Mouse (Mus musculus) intestine, embryonic 14.5 days (tissue): ENCODE data around the gene Tmem233. TPM values are rescaled to one million over a fixed set of nuclear protein-coding genes. Genes with fewer than 3 reads are reported as not detected.
A peak's percentile ranks its signal among the peaks of the same experiment; 100 is the strongest.

Source experiments
- ATAC-seq: fragments of 200-750 bp; cut with Nextera tagmentation; replicated peaks from 2 replicates; pipeline ENCODE4 v1.8.0; 2017; ENCODE audit warnings: low read depth, moderate number of reproducible peaks, moderate TSS enrichment, moderate library complexity; ENCODE audit not compliant: low FRiP score, low TSS enrichment
- DNase-seq: peaks from one replicate; pipeline ENCODE4 v3.0.0-alpha.2; 2018; ENCODE audit warnings: low spot score
- H3K27ac ChIP-seq: fragments of 300-500 bp; sonication (generic); 2 replicates; pipeline ENCODE4 v1.5.1; 2014; ENCODE audit warnings: low read depth, mild to moderate bottlenecking, control low read depth
- H3K27me3 ChIP-seq: fragments of 300-500 bp; sonication (generic); replicated peaks from 2 replicates; pipeline ENCODE4 v1.6.1; 2014; ENCODE audit warnings: low read length, control low read depth; ENCODE audit not compliant: control insufficient read depth, insufficient read depth
- H3K36me3 ChIP-seq: fragments of 300-500 bp; sonication (generic); 2 replicates; pipeline ENCODE4 v1.6.1; 2014; ENCODE audit warnings: low read length, control low read depth; ENCODE audit not compliant: control insufficient read depth, insufficient read depth
- H3K4me1 ChIP-seq: fragments of 300-500 bp; sonication (generic); replicated peaks from 2 replicates; pipeline ENCODE4 v1.6.1; 2014; ENCODE audit warnings: low read length, control low read depth, mixed read lengths; ENCODE audit not compliant: control insufficient read depth, insufficient read depth
- H3K4me2 ChIP-seq: fragments of 300-500 bp; sonication (generic); 2 replicates; pipeline ENCODE4 v1.6.1; 2014; ENCODE audit warnings: low read length
- H3K4me3 ChIP-seq: fragments of 300-500 bp; sonication (generic); 2 replicates; pipeline ENCODE4 v1.5.1; 2014; ENCODE audit warnings: low read depth, low read length, control low read depth, mixed read lengths
- H3K9ac ChIP-seq: fragments of 300-500 bp; sonication (generic); 2 replicates; pipeline ENCODE4 v1.6.1; 2014; ENCODE audit warnings: mild to moderate bottlenecking, low read length
- H3K9me3 ChIP-seq: fragments of 300-500 bp; sonication (generic); 2 replicates; pipeline ENCODE4 v1.6.1; 2016; ENCODE audit warnings: low read length, control low read depth; ENCODE audit not compliant: control insufficient read depth
- WGBS: fragments of 180-500 bp; shearing (Covaris S2); extraction: QIAGEN DNeasy Blood & Tissue Kit; methylation state at CpG from one replicate; pipeline ENCODE4 v1.1.7; 2014; 5-methylcytosine and 5-hydroxymethylcytosine counted together
- polyA plus RNA-seq: library from polyadenylated mRNA; unstranded; fragments of >200 nt; fragmentation: Nextera tagmentation; extraction: Ambion mirVana; gene quantifications from 2 replicates; pipeline ENCODE4 v1.2.1, GENCODE M21; 2014

Gene Tmem233
- polyA plus RNA-seq, 1 experiment from 2014 or later: not detected

GRCm38 (mm10) chr5:116023821-116024284, 59.2 kb downstream of the Tmem233 start:
- Histone ChIP-seq H3K4me2 (peak overlapping the region; percentile 78), H3K9ac (peak overlapping the region; percentile 76), H3K27me3 (no peaks in the 10 kb centered on the region), H3K4me1 (peaks cover 11% of the 10 kb centered on the region), H3K9me3 (no peaks in the 10 kb centered on the region), H3K27ac (peak overlapping the region; percentile 80), H3K4me3 (peak overlapping the region; percentile 85), H3K36me3 (peaks cover 35% of the 10 kb centered on the region)
- peak; percentile 68; the same call in 1 of the 2 replicates for ATAC-seq
- under 1% methylated on average over 28 of the region's 28 CpGs for WGBS
- no peak for DNase-seq

DNA sequence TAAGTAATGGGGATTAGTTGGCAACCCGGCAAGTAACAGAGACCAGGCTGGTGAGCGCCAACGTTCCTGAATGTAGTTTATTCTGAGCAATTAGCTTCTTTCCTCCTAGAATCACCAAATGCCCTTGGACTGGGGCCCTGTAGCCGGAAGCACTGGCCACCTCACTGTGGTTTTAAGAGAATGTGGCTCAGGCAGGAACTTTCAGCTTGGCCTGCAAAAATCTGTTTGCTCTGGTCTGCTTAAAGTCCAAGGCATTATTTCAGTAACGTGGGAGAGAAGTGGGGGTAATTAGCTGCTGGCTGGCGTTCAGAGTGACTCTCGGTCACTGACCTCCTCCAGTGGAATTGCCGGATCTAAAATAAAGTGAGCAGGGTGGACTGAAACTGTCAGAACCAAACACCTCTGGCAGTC, 59.8 kb downstream of the Tmem233 start:
- WGBS: 26% methylated on average over 8 of the region's 8 CpGs
- no peak for ATAC-seq

GRCm38 (mm10) chr5:116022658-116023200, 60.3 kb downstream of the Tmem233 start:
- Histone ChIP-seq H3K9ac (peak overlapping the region; percentile 76; the same call in 1 of the 2 replicates), H3K9me3 (no peaks in the 10 kb centered on the region), H3K4me1 (peaks cover 11% of the 10 kb centered on the region), H3K4me2 (peak overlapping the region; percentile 78), H3K4me3 (peak overlapping the region; percentile 85), H3K36me3 (peaks cover 46% of the 10 kb centered on the region), H3K27ac (no peak overlapping the region), H3K27me3 (no peaks in the 10 kb centered on the region)
- WGBS: 85% methylated on average over 7 of the region's 7 CpGs
- ATAC-seq (no peak), DNase-seq (no peak)

More for the DNA sequence above, 59.8 kb downstream of the Tmem233 start:
- H3K4me3 ChIP-seq: peak overlapping the region; percentile 85
- no peaks in the 10 kb centered on the region for H3K9me3 ChIP-seq
- H3K27ac ChIP-seq: no peak overlapping the region
- H3K27me3 ChIP-seq: no peaks in the 10 kb centered on the region
- H3K36me3 ChIP-seq: peaks cover 41% of the 10 kb centered on the region
- peak overlapping the region; percentile 78 for H3K4me2 ChIP-seq
- H3K9ac ChIP-seq: peak overlapping the region; percentile 76
- peaks cover 11% of the 10 kb centered on the region for H3K4me1 ChIP-seq
- peak; percentile 61 for DNase-seq

- no peak for DNase-seq
- Histone ChIP-seq H3K27ac (no peak overlapping the region), H3K4me2 (no peak overlapping the region), H3K9ac (no peak overlapping the region), H3K9me3 (no peaks in the 10 kb centered on the region), H3K4me3 (no peak overlapping the region), H3K27me3 (no peaks in the 10 kb centered on the region), H3K4me1 (peaks cover 11% of the 10 kb centered on the region), H3K36me3 (peaks cover 52% of the 10 kb centered on the region)
- WGBS: 95% methylated on average over 12 of the region's 12 CpGs
- no peak for ATAC-seq
Observed at GRCm38 (mm10) chr5:116022131-116022530, 60.9 kb downstream of the Tmem233 start.

DNA sequence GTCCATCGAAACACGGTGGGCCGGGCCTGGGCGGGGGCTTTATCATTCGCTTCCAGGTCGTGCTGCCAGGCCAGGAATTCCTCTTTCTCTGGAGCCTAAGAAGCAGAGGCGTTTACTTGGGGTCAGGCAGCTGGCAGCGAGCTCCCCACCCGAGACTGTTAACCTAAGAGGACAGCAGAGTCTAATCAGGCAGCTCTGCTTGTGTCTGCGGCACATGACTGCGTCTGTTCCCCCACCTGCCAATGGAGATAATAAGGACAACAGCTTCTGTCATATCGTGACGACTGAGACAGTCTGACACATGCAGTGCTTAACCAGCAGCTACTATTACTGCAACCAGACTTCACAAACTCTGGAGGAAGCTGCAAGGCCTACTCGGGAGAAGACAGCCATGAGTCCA, 61.5 kb downstream of the Tmem233 start:
- H3K36me3 ChIP-seq: peaks cover 58% of the 10 kb centered on the region
- H3K27me3 ChIP-seq: no peaks in the 10 kb centered on the region
- H3K9ac ChIP-seq: no peak overlapping the region
- H3K4me2 ChIP-seq: no peak overlapping the region
- no peak for DNase-seq
- H3K4me3 ChIP-seq: no peak overlapping the region
- no peak overlapping the region for H3K27ac ChIP-seq
- peaks cover 11% of the 10 kb centered on the region for H3K4me1 ChIP-seq
- WGBS: 94% methylated on average over 14 of the region's 14 CpGs
- ATAC-seq: no peak
- H3K9me3 ChIP-seq: no peaks in the 10 kb centered on the region

DNA sequence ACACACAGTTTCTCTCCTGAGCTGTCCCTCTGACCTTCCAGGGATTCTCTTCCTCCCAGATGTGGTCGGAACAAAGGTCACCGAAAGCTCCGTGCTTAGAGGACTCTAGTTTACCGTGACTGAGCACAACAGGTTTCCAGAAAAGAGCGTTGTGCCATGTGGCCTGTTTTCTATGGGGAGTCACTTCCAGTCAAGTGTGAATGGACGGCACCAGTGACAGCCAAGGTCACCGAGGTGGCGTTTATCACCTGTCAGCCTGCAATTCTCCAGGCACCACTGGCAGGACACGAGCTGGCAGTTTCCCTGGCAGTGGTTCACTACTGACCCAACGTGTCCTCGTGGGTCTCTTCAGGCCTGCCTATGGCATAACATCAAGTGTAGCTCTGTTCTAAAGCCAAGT, 63.7 kb downstream of the Tmem233 start:
- no peaks in the 10 kb centered on the region for H3K9me3 ChIP-seq
- ATAC-seq (no peak), DNase-seq (no peak)
- WGBS: 65% methylated on average over 11 of the region's 11 CpGs
- H3K4me2 ChIP-seq: no peak overlapping the region
- no peaks in the 10 kb centered on the region for H3K27me3 ChIP-seq
- peaks cover 80% of the 10 kb centered on the region for H3K36me3 ChIP-seq
- H3K4me3 ChIP-seq: no peak overlapping the region
- H3K9ac ChIP-seq: no peak overlapping the region
- peaks cover 11% of the 10 kb centered on the region for H3K4me1 ChIP-seq
- H3K27ac ChIP-seq: no peak overlapping the region

GRCm38 (mm10) chr5:116018784-116019183, 64.3 kb downstream of the Tmem233 start:
- H3K9me3 ChIP-seq: no peaks in the 10 kb centered on the region
- peaks cover 85% of the 10 kb centered on the region for H3K36me3 ChIP-seq
- peaks cover 11% of the 10 kb centered on the region for H3K4me1 ChIP-seq
- no peak overlapping the region for H3K4me3 ChIP-seq
- 79% methylated on average over 6 of the region's 6 CpGs for WGBS
- ATAC-seq (no peak), DNase-seq (no peak)
- H3K4me2 ChIP-seq: no peak overlapping the region
- H3K27ac ChIP-seq: no peak overlapping the region
- H3K9ac ChIP-seq: no peak overlapping the region
- no peaks in the 10 kb centered on the region for H3K27me3 ChIP-seq

DNA sequence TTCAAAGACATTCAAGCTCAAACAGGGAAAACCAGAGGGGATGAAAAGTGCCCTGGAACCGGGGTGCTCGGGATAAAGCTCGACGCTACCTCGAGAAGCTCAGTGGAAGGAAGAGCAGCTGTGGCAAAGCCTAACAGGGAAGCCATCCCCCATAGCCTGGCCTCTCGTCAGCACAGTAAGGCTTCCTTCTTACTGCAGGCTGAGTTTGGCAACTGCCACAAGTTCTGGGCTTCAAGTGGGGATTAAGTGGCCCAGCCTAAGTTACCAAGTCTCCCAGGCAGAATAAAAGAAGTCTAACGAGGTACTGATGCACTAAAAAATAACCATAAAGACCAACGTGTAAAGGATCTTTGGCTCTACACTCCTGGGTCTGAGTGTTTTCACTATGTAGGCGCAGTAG, 64.8 kb downstream of the Tmem233 start:
- DNase-seq (no peak), ATAC-seq (no peak)
- no peak overlapping the region for H3K4me3 ChIP-seq
- H3K9ac ChIP-seq: no peak overlapping the region
- peaks cover 91% of the 10 kb centered on the region for H3K36me3 ChIP-seq
- H3K4me2 ChIP-seq: no peak overlapping the region
- no peaks in the 10 kb centered on the region for H3K9me3 ChIP-seq
- 93% methylated on average over 9 of the region's 9 CpGs for WGBS
- no peak overlapping the region for H3K27ac ChIP-seq
- H3K27me3 ChIP-seq: no peaks in the 10 kb centered on the region
- peaks cover 10% of the 10 kb centered on the region for H3K4me1 ChIP-seq

DNA sequence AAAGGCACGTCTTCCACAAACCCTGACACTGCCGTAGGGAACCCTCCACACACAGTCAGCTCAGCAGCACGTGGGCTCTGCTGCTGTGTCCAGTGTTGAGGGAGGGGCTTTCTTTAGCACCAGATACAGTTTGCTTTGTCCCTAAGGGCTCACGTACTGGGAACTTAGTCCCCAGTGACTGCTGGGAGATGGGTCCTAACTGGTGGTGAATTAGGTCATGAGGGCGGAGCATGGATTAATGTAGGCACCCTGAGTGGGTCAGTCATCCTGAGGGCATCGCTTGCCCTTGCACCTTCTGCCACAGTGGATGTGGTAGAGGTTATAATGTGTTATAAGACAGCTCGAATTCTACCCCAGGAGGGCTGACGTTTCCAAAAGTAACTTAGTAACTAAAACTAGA, 65.7 kb downstream of the Tmem233 start:
- no peak overlapping the region for H3K4me2 ChIP-seq
- peaks cover 1% of the 10 kb centered on the region; the same call in 1 of the 2 replicates for H3K4me1 ChIP-seq
- no peaks in the 10 kb centered on the region for H3K9me3 ChIP-seq
- WGBS: 91% methylated on average over 8 of the region's 8 CpGs
- ATAC-seq (no peak), DNase-seq (no peak)
- no peak overlapping the region for H3K9ac ChIP-seq
- H3K36me3 ChIP-seq: peaks cover 96% of the 10 kb centered on the region
- no peak overlapping the region for H3K4me3 ChIP-seq
- no peak overlapping the region for H3K27ac ChIP-seq
- H3K27me3 ChIP-seq: no peaks in the 10 kb centered on the region
